Mouse (Mus musculus) cerebellum, adult 2 months (tissue): Measurements from ENCODE around the gene Hsd3b7. TPM values are rescaled to one million over a fixed set of nuclear protein-coding genes. Genes with fewer than 3 reads are reported as not detected.

ENCODE experiments used
- DNase-seq, 2 experiments: peaks; one replicate each; pipeline ENCODE4 v3.0.0; 2021
- H3K27ac ChIP-seq: fragments of 200-500 bp; 2 replicates; pipeline ENCODE4 v1.5.1; 2012; ENCODE audit warnings: low read length, control low read depth, inconsistent platforms; ENCODE audit not compliant: insufficient read depth
- H3K27me3 ChIP-seq: fragments of 200-500 bp; 2 replicates; pipeline ENCODE4 v1.6.1; 2012; ENCODE audit warnings: inconsistent platforms, mild to moderate bottlenecking, low read length, moderate library complexity; ENCODE audit not compliant: control insufficient read depth, insufficient read depth
- H3K4me1 ChIP-seq: fragments of 200-500 bp; 2 replicates; pipeline ENCODE4 v1.6.1; 2011; ENCODE audit warnings: low read length; ENCODE audit not compliant: control insufficient read depth, insufficient read depth
- H3K4me3 ChIP-seq: fragments of 200-500 bp; replicated peaks from 2 replicates; pipeline ENCODE3; 2011; ENCODE audit warnings: mild to moderate bottlenecking, low read depth, low read length, control low read depth; ENCODE audit not compliant: insufficient read depth
- CTCF ChIP-seq: fragments of 200-500 bp; IDR thresholded peaks from 2 replicates; pipeline ENCODE4 v1.5.1; 2011; ENCODE audit warnings: low read depth, mild to moderate bottlenecking, control low read depth, low read length, moderate library complexity, borderline replicate concordance; ENCODE audit not compliant: insufficient read depth
- POLR2A ChIP-seq: fragments of 200-500 bp; IDR thresholded peaks from 2 replicates; pipeline ENCODE4 v1.6.1; 2011; ENCODE audit warnings: low read length, control low read depth, borderline replicate concordance; ENCODE audit not compliant: insufficient read depth
- WGBS: fragments of 180-500 bp; shearing (Covaris S2); methylation state at CpG from one replicate; pipeline ENCODE4 v1.1.7; 2018; 5-methylcytosine and 5-hydroxymethylcytosine counted together
- polyA plus RNA-seq: library from polyadenylated mRNA; depleted of rRNA; stranded (reverse); fragments of >200 nt; gene quantifications from 2 replicates; pipeline ENCODE4 v1.2.3, GENCODE M21; 2012

Gene Hsd3b7
- polyA plus RNA-seq, 1 experiment: 30.4 TPM

DNA sequence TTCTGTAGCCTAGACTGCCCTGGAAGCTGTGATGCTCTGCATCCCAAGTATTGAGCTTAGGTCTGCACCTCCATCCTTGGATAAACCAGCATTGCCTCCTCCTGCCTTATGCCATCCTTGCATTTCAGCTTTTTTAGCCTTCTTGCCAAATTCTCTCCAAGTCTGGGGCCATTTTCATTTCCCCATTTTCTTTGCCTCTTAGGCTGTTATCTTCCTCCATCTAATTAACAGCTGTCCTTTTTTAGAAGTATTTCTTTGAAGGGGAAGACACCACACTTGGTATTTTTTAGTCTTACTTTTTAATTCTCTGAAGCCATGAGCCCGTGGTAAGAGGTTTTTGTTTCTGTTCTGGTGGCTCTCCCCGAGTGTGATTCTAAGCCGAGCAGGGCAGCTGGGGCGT is 36.8 kb upstream of the Hsd3b7 start:
- no peaks in the 10 kb centered on the region for H3K27me3 ChIP-seq
- DNase-seq: no peak
- 92% methylated on average over 4 of the region's 4 CpGs for WGBS
- no peak overlapping the region for H3K4me3 ChIP-seq
- no peak overlapping the region for H3K27ac ChIP-seq
- H3K4me1 ChIP-seq: no peaks in the 10 kb centered on the region
- TF ChIP-seq POLR2A: no peak
- no peak for TF ChIP-seq CTCF

DNA sequence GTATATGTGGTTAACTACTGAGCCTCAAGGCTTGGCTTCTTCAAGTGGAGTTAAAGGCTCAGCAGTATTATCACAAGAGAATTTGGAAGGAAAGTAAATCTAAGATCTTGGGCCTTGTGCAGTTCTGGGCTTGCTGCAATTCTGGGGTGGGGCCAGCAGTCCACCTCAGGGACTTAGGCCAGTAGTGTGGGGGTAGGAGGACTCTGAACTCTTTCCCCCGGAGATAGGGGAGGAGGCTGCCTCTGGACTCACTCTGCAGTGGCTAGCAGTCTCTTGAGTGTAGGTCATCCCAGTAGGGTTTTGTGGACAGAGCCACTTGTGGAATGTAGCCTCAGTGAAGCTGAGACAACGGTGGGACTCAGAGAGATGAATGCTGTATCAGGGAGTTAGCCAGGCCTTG is 34.6 kb upstream of the Hsd3b7 start:
- DNase-seq: no peak
- no peak overlapping the region for H3K4me3 ChIP-seq
- 82% methylated on average over 2 of the region's 2 CpGs for WGBS
- H3K27me3 ChIP-seq: no peaks in the 10 kb centered on the region
- no peaks in the 10 kb centered on the region for H3K4me1 ChIP-seq
- no peak for TF ChIP-seq CTCF
- TF ChIP-seq POLR2A: no peak
- H3K27ac ChIP-seq: no peak overlapping the region

DNA sequence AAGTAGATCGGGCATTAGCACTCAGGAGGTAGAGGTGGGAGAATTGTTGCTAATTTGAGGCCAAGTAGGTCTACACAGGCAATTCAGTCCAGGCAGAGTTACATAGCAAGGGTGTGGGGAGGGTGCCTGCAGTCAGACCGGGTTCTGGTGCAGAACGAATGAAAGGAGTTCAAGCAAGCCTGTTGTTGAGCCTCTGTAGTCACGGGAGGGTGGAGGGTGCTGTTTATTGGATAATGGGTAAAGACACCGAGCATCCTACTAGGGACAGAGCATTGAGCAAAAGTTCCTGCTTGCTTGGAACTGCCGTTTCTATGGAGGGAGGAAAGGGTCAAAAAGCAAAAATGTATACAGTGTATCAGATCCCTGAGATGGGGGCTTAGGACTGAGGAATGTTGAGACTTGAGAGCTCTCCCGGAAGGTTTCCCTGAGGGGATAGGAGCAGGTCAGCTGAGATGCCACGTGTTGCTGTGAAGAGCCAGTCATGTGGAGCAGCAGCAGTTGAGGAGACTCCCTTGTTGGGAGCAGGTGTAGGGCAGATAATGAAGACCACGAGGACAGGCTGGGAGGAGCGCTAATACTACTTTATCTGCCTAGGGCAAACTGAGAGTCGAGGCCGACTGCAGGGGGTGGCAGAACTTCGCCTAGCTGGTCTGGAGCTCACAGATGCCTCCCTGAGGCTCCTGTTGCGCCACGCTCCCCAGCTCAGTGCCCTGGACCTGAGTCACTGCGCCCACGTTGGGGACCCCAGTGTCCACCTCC is 33.4 kb upstream of the Hsd3b7 start:
- no peak for TF ChIP-seq CTCF
- no peak for TF ChIP-seq POLR2A
- Histone ChIP-seq H3K27me3 (no peaks in the 10 kb centered on the region), H3K4me3 (no peak overlapping the region), H3K4me1 (no peaks in the 10 kb centered on the region), H3K27ac (no peak overlapping the region)
- WGBS: 79% methylated on average over 17 of the region's 17 CpGs
- no peak for DNase-seq

DNA sequence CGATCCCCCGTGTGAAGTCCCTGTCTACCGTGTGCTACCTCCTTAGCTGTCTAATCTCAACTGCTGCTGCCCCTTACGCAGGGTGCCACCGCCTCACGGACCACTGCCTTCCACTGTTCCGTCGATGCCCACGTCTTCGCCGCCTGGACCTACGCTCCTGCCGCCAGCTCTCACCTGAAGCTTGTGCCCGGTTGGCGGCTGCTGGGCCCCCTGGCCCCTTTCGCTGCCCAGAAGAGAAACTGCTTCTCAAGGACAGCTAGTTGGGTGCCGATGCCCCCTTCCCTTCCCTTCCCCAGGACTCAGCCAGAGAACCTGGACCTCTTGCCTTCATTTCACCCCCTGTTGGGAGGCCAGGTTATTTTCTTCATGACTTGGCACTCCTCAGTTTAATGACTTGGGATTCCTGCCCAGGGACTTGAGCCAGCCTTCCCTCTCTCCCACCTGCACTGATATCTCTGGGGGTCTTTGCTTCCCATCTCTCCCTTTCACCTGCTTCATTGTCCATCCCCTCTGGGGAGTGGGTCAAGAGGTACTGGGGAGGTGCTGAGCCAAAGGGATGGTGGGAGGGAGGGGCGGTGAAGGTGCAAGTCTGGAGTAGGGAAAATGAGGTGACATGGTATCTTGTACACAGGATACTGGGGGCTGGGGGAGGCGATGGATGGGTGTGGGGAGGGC is 32.6 kb upstream of the Hsd3b7 start:
- H3K4me1 ChIP-seq: no peaks in the 10 kb centered on the region
- H3K27me3 ChIP-seq: no peaks in the 10 kb centered on the region
- TF ChIP-seq CTCF (no peak), POLR2A (no peak)
- WGBS: 81% methylated on average over 19 of the region's 19 CpGs
- peak in 1 of 2 experiments; percentile 28 for DNase-seq
- H3K4me3 ChIP-seq: no peak overlapping the region
- H3K27ac ChIP-seq: no peak overlapping the region

DNA sequence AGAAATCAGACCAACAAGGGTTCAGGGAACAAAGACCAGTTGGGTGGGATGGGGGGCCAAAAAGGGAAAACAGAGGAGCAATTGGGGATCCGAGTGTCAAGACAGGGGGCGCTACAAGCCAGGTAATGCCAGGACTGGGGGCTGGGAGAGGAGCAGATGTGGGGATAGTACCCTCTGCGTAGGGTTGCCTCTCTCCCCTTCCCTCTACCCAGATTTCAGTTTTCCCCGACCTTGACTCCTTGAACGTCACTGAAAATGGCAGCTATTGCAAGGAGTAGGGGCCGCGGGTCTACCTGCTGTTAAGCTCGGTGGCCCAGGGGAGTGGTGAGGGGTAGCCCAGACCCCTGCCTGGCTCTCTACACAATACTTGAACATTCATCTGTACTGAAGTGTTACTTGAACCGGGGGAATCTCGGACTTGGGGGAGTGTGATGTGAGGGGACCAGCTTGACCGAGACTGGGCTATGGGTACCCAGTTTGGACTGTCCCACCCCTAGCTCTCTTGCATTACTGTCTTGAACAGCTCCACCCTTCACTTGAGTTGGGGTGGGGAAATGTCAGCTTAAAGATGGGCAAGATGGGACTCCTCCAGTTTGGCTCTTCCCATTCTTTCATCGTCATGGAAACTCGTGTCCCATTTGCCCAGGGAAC is 31.9 kb upstream of the Hsd3b7 start:
- no peaks in the 10 kb centered on the region for H3K27me3 ChIP-seq
- DNase-seq: peak in 1 of 2 experiments; percentile 44
- 0 out of 2 replicates have a peak, but pooled peaks have one; percentile 34 for TF ChIP-seq CTCF
- no peak for TF ChIP-seq POLR2A
- WGBS: 54% methylated on average over 13 of the region's 13 CpGs
- H3K4me1 ChIP-seq: no peaks in the 10 kb centered on the region
- peak overlapping the region; percentile 23 for H3K4me3 ChIP-seq
- no peak overlapping the region for H3K27ac ChIP-seq

DNA sequence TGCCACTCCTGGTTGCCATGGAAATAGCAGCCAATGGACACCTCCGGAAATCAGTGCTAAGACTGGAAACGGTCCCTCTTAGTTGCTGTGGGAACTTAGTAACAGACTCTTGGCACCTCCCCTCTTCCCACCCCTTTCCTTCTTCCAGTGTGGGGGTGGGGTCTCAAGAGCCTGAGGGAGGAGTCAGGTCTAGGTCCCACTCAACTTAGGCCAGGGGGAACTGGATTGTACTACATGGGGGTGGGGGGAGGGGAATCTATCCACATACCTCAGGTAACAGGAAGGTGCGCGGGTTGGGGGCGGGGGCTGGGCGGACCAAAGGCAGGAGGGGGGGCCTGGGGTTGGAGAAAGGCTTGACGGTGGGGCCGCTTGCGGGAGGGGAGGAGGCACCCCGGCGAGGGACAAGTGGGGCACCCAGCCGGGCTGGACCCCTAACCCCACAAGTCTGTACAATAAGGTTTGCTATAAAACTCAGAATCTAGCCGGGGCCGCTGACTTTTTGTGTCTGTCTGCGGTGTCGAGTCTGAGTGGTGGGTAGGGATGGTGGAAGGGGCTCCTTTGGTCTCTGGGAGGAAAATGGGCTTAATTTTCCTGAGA is 31.3 kb upstream of the Hsd3b7 start:
- peaks cover 1% of the 10 kb centered on the region; the same call in 1 of the 2 replicates for H3K4me1 ChIP-seq
- peak overlapping the region; percentile 85 for H3K4me3 ChIP-seq
- H3K27ac ChIP-seq: peak overlapping the region; percentile 67
- WGBS: 3% methylated on average over 16 of the region's 16 CpGs
- DNase-seq: peak; percentile 92 to 94
- TF ChIP-seq CTCF (no peak), POLR2A (no peak)
- H3K27me3 ChIP-seq: no peaks in the 10 kb centered on the region

DNA sequence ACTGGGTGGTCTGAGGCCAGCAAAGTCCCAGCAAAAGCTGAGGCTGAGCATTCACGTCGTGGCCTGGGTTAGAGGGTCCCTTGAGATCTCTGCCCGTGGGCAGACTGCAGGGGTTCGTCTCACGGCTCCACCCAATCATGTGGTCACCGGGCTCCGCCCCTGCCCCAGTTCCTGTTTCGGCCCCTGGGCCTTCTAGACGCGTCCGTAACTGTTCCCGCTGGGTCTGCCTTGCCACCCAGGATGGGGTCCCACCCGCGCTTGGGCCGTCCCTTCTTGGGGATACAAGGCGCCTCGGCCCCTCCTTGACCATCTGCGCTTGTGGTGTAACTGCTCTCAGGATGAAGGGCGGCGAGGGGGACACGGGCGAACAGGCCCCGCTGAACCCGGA is 30.8 kb upstream of the Hsd3b7 start, which contains the start of gene Orai3:
Gene Orai3, plus strand, starts transcription at position 165 of the 388 bp plus-strand sequence.
- TF ChIP-seq POLR2A (peak; percentile 78; the same call in 1 of the 2 replicates), CTCF (no peak)
- Histone ChIP-seq H3K4me3 (peak within 1 kb of the TSS; percentile 85), H3K4me1 (peaks cover 5% of the 10 kb centered on the region; the same call in 1 of the 2 replicates), H3K27me3 (no peaks in the 10 kb centered on the region), H3K27ac (peak within 1 kb of the TSS; percentile 67)
- WGBS: 1% methylated on average over 24 of the region's 24 CpGs
- DNase-seq: peak; percentile 83
